Mouse (Mus musculus) liver, embryonic 14.5 days (tissue): ENCODE data around the gene Usf2. TPM values are rescaled to one million over a fixed set of nuclear protein-coding genes. Genes with fewer than 3 reads are reported as not detected.

Experiments used
- ATAC-seq: fragments of 200-750 bp; cut with Nextera tagmentation; 2 replicates; pipeline ENCODE4 v1.8.0; 2017; ENCODE audit warnings: moderate number of reproducible peaks, mild to moderate bottlenecking, moderate library complexity; ENCODE audit not compliant: insufficient read depth
- DNase-seq, 3 experiments: peaks; one replicate each; pipeline ENCODE4 v3.0.0-alpha.2; 2012 to 2013; ENCODE audit warnings: low read depth in 3 of 3, low spot score in 3 of 3
- H3K27ac ChIP-seq: fragments of 300-500 bp; sonication (generic); 2 replicates; pipeline ENCODE4 v1.5.1; 2014; ENCODE audit warnings: moderate library complexity, mild to moderate bottlenecking, control low read depth, inconsistent platforms
- H3K27me3 ChIP-seq: fragments of 300-500 bp; sonication (generic); 2 replicates; pipeline ENCODE4 v1.6.1; 2014; ENCODE audit warnings: mild to moderate bottlenecking, low read length, moderate library complexity; ENCODE audit not compliant: control insufficient read depth, insufficient read depth
- H3K36me3 ChIP-seq: fragments of 300-500 bp; sonication (generic); replicated peaks from 2 replicates; pipeline ENCODE4 v1.6.1; 2014; ENCODE audit warnings: low read depth; ENCODE audit not compliant: control insufficient read depth, insufficient read depth
- H3K4me1 ChIP-seq, 2 experiments: fragments of 200-500 bp in 1 of 2; fragments of 300-500 bp in 1 of 2; sonication (generic) in 1 of 2; replicated peaks; 2 replicates each; pipeline ENCODE4 v1.6.1; 2012 to 2014; ENCODE audit warnings: antibody characterized with exemption in 1 of 2, inconsistent platforms in 1 of 2, low read length in 1 of 2; ENCODE audit not compliant: control insufficient read depth in 2 of 2, insufficient read depth in 2 of 2
- H3K4me2 ChIP-seq: fragments of 300-500 bp; sonication (generic); 2 replicates; pipeline ENCODE4 v1.6.1; 2014; ENCODE audit warnings: low read depth, mild to moderate bottlenecking, control low read depth, moderate library complexity
- H3K4me3 ChIP-seq, 2 experiments: fragments of 200-500 bp in 1 of 2; fragments of 300-500 bp in 1 of 2; sonication (generic) in 1 of 2; 2 replicates each; pipeline ENCODE4 v1.5.1; 2012 to 2014; ENCODE audit warnings: low read depth in 2 of 2, low read length in 2 of 2, mild to moderate bottlenecking in 2 of 2, control low read depth in 1 of 2, inconsistent platforms in 1 of 2, moderate library complexity in 1 of 2; ENCODE audit not compliant: insufficient read depth in 1 of 2
- H3K9ac ChIP-seq: fragments of 300-500 bp; sonication (generic); replicated peaks from 2 replicates; pipeline ENCODE4 v1.6.1; 2014; ENCODE audit warnings: mild to moderate bottlenecking, control low read depth, moderate library complexity
- H3K9me3 ChIP-seq: fragments of 300-500 bp; sonication (generic); 2 replicates; pipeline ENCODE4 v1.6.1; 2016; ENCODE audit warnings: low read length, mixed read lengths; ENCODE audit not compliant: control insufficient read depth
- CTCF ChIP-seq: IDR thresholded peaks from 2 replicates; pipeline ENCODE4 v1.5.1; 2016; ENCODE audit warnings: antibody characterized with exemption, low read depth, control low read depth
- EP300 ChIP-seq: IDR thresholded peaks from 2 replicates; pipeline ENCODE4 v1.6.1; 2016; ENCODE audit warnings: antibody characterized with exemption, low read depth
- WGBS: fragments of 180-500 bp; shearing (Covaris S2); extraction: QIAGEN DNeasy Blood & Tissue Kit; methylation state at CpG from one replicate; pipeline ENCODE4 v1.1.7; 2014; ENCODE audit not compliant: insufficient replicate concordance; 5-methylcytosine and 5-hydroxymethylcytosine counted together
- polyA plus RNA-seq, 2 experiments: library from polyadenylated mRNA; depleted of rRNA in 1 of 2; stranded (reverse) in 1 of 2; unstranded in 1 of 2; fragments of >200 nt; fragmentation: Nextera tagmentation in 1 of 2; extraction: Ambion mirVana in 1 of 2; gene quantifications; 2 replicates each; pipeline versions ENCODE4 v1.2.1 to v1.2.3; 2012 to 2014

Gene Usf2
- polyA plus RNA-seq, 2 experiments: 10.2 to 50.6 TPM

GRCm38 (mm10) chr7:30992148-30992547 is 35.5 kb upstream of the Usf2 start:
- Histone ChIP-seq H3K9me3 (no peaks in the 10 kb centered on the region; the same call in 1 of the 2 replicates), H3K36me3 (no peaks in the 10 kb centered on the region), H3K9ac (no peak overlapping the region), H3K4me2 (no peak overlapping the region), H3K27ac (no peak overlapping the region), H3K4me1 (no peaks in the 10 kb centered on the region; a peak in 1 of 4 replicates), H3K4me3 (no peak overlapping the region), H3K27me3 (no peaks in the 10 kb centered on the region)
- TF ChIP-seq CTCF (no peak), EP300 (no peak)
- ATAC-seq (no peak), DNase-seq (no peak)
- 52% methylated on average over 5 of the region's 5 CpGs for WGBS

GRCm38 (mm10) chr7:30988519-30989162 is 32.0 kb upstream of the Usf2 start:
- Histone ChIP-seq H3K4me1 (no peaks in the 10 kb centered on the region; a peak in 1 of 4 replicates), H3K9me3 (no peaks in the 10 kb centered on the region), H3K36me3 (no peaks in the 10 kb centered on the region), H3K4me2 (no peak overlapping the region), H3K27me3 (no peaks in the 10 kb centered on the region), H3K27ac (no peak overlapping the region), H3K9ac (no peak overlapping the region), H3K4me3 (no peak overlapping the region)
- ATAC-seq (no peak), DNase-seq (no peak)
- 61% methylated on average over 4 of the region's 4 CpGs for WGBS
- TF ChIP-seq CTCF: no peak
- no peak for TF ChIP-seq EP300

GRCm38 (mm10) chr7:30985357-30985756 is 28.8 kb upstream of the Usf2 start:
- Histone ChIP-seq H3K27me3 (no peaks in the 10 kb centered on the region), H3K9me3 (no peaks in the 10 kb centered on the region), H3K9ac (no peak overlapping the region), H3K4me1 (no peaks in the 10 kb centered on the region; a peak in 1 of 4 replicates), H3K36me3 (no peaks in the 10 kb centered on the region), H3K4me2 (no peak overlapping the region), H3K4me3 (no peak overlapping the region), H3K27ac (no peak overlapping the region)
- TF ChIP-seq CTCF (no peak), EP300 (no peak)
- DNase-seq: no peak
- no peak for ATAC-seq
- WGBS: 60% methylated on average over 9 of the region's 9 CpGs

GRCm38 (mm10) chr7:30981703-30982102 is 25.1 kb upstream of the Usf2 start:
- no peaks in the 10 kb centered on the region for H3K36me3 ChIP-seq
- no peak for TF ChIP-seq EP300
- ATAC-seq (no peak), DNase-seq (no peak)
- H3K4me2 ChIP-seq: no peak overlapping the region
- no peak overlapping the region for H3K4me3 ChIP-seq
- H3K27ac ChIP-seq: no peak overlapping the region
- no peak overlapping the region for H3K9ac ChIP-seq
- no peaks in the 10 kb centered on the region for H3K27me3 ChIP-seq
- H3K9me3 ChIP-seq: no peaks in the 10 kb centered on the region
- no peaks in the 10 kb centered on the region for H3K4me1 ChIP-seq
- 53% methylated on average over 4 of the region's 4 CpGs for WGBS

- H3K4me2 ChIP-seq: peak within 1 kb of the TSS; percentile 64
- H3K4me1 ChIP-seq: no peaks in the 10 kb centered on the region
- TF ChIP-seq CTCF: peak; percentile 96
- TF ChIP-seq EP300: no peak
- DNase-seq: peak; percentile 56 to 67 (median 56)
- H3K36me3 ChIP-seq: no peaks in the 10 kb centered on the region
- WGBS: under 1% methylated on average over 37 of the region's 37 CpGs
- H3K27ac ChIP-seq: no peak within 1 kb of the TSS
- peak within 1 kb of the TSS; percentile 36; the same call in 1 of the 2 replicates for H3K9ac ChIP-seq
- ATAC-seq: peak; percentile 80
- peak within 1 kb of the TSS; percentile 51 to 55 for H3K4me3 ChIP-seq
- peaks cover 11% of the 10 kb centered on the region for H3K27me3 ChIP-seq
- no peaks in the 10 kb centered on the region for H3K9me3 ChIP-seq
Observed at GRCm38 (mm10) chr7:30973501-30974289, 17.1 kb upstream of the Usf2 start, which contains the start of gene Fam187b. TSS of gene Fam187b (plus strand) at chr7:30973790.
